Mouse (Mus musculus) liver, embryonic 14.5 days (tissue): Measurements from ENCODE around the gene Pepd. TPM values are rescaled to one million over a fixed set of nuclear protein-coding genes. Genes with fewer than 3 reads are reported as not detected.

ENCODE experiments used
- ATAC-seq: fragments of 200-750 bp; cut with Nextera tagmentation; 2 replicates; pipeline ENCODE4 v1.8.0; 2017; ENCODE audit warnings: moderate number of reproducible peaks, mild to moderate bottlenecking, moderate library complexity; ENCODE audit not compliant: insufficient read depth
- DNase-seq, 3 experiments: peaks; one replicate each; pipeline ENCODE4 v3.0.0-alpha.2; 2012 to 2013; ENCODE audit warnings: low read depth in 3 of 3, low spot score in 3 of 3
- H3K27ac ChIP-seq: fragments of 300-500 bp; sonication (generic); 2 replicates; pipeline ENCODE4 v1.5.1; 2014; ENCODE audit warnings: moderate library complexity, mild to moderate bottlenecking, control low read depth, inconsistent platforms
- H3K27me3 ChIP-seq: fragments of 300-500 bp; sonication (generic); 2 replicates; pipeline ENCODE4 v1.6.1; 2014; ENCODE audit warnings: mild to moderate bottlenecking, low read length, moderate library complexity; ENCODE audit not compliant: control insufficient read depth, insufficient read depth
- H3K36me3 ChIP-seq: fragments of 300-500 bp; sonication (generic); replicated peaks from 2 replicates; pipeline ENCODE4 v1.6.1; 2014; ENCODE audit warnings: low read depth; ENCODE audit not compliant: control insufficient read depth, insufficient read depth
- H3K4me1 ChIP-seq, 2 experiments: fragments of 200-500 bp in 1 of 2; fragments of 300-500 bp in 1 of 2; sonication (generic) in 1 of 2; replicated peaks; 2 replicates each; pipeline ENCODE4 v1.6.1; 2012 to 2014; ENCODE audit warnings: antibody characterized with exemption in 1 of 2, inconsistent platforms in 1 of 2, low read length in 1 of 2; ENCODE audit not compliant: control insufficient read depth in 2 of 2, insufficient read depth in 2 of 2
- H3K4me2 ChIP-seq: fragments of 300-500 bp; sonication (generic); 2 replicates; pipeline ENCODE4 v1.6.1; 2014; ENCODE audit warnings: low read depth, mild to moderate bottlenecking, control low read depth, moderate library complexity
- H3K4me3 ChIP-seq, 2 experiments: fragments of 200-500 bp in 1 of 2; fragments of 300-500 bp in 1 of 2; sonication (generic) in 1 of 2; 2 replicates each; pipeline ENCODE4 v1.5.1; 2012 to 2014; ENCODE audit warnings: low read depth in 2 of 2, low read length in 2 of 2, mild to moderate bottlenecking in 2 of 2, control low read depth in 1 of 2, inconsistent platforms in 1 of 2, moderate library complexity in 1 of 2; ENCODE audit not compliant: insufficient read depth in 1 of 2
- H3K9ac ChIP-seq: fragments of 300-500 bp; sonication (generic); replicated peaks from 2 replicates; pipeline ENCODE4 v1.6.1; 2014; ENCODE audit warnings: mild to moderate bottlenecking, control low read depth, moderate library complexity
- H3K9me3 ChIP-seq: fragments of 300-500 bp; sonication (generic); 2 replicates; pipeline ENCODE4 v1.6.1; 2016; ENCODE audit warnings: low read length, mixed read lengths; ENCODE audit not compliant: control insufficient read depth
- CTCF ChIP-seq: IDR thresholded peaks from 2 replicates; pipeline ENCODE4 v1.5.1; 2016; ENCODE audit warnings: antibody characterized with exemption, low read depth, control low read depth
- EP300 ChIP-seq: IDR thresholded peaks from 2 replicates; pipeline ENCODE4 v1.6.1; 2016; ENCODE audit warnings: antibody characterized with exemption, low read depth
- WGBS: fragments of 180-500 bp; shearing (Covaris S2); extraction: QIAGEN DNeasy Blood & Tissue Kit; methylation state at CpG from one replicate; pipeline ENCODE4 v1.1.7; 2014; ENCODE audit not compliant: insufficient replicate concordance; 5-methylcytosine and 5-hydroxymethylcytosine counted together
- polyA plus RNA-seq, 2 experiments: library from polyadenylated mRNA; depleted of rRNA in 1 of 2; stranded (reverse) in 1 of 2; unstranded in 1 of 2; fragments of >200 nt; fragmentation: Nextera tagmentation in 1 of 2; extraction: Ambion mirVana in 1 of 2; gene quantifications; 2 replicates each; pipeline versions ENCODE4 v1.2.1 to v1.2.3; 2012 to 2014

The Pepd gene
- polyA plus RNA-seq, 2 experiments, result 43.0 to 50.3 TPM

- Histone ChIP-seq H3K9ac (no peak overlapping the region), H3K36me3 (no peaks in the 10 kb centered on the region), H3K4me2 (no peak overlapping the region), H3K27ac (no peak overlapping the region), H3K9me3 (no peaks in the 10 kb centered on the region), H3K4me1 (peaks cover 0 to 5% of the 10 kb centered on the region in 2 experiments; a peak in 1 of 4 replicates), H3K4me3 (no peak overlapping the region), H3K27me3 (no peaks in the 10 kb centered on the region)
- no peak for DNase-seq
- no peak for ATAC-seq
- WGBS, result 53% methylated on average over 5 of the region's 5 CpGs
- TF ChIP-seq CTCF (no peak), EP300 (no peak)
Observed at GRCm38 (mm10) chr7:35029228-35029627, 117.0 kb downstream of the Pepd start.

GRCm38 (mm10) chr7:35029648-35030047, 117.5 kb downstream of the Pepd start:
- WGBS, result 85% methylated on average over 3 of the region's 3 CpGs
- Histone ChIP-seq H3K36me3 (no peaks in the 10 kb centered on the region), H3K27me3 (no peaks in the 10 kb centered on the region), H3K4me3 (no peak overlapping the region), H3K4me2 (no peak overlapping the region), H3K9me3 (no peaks in the 10 kb centered on the region), H3K27ac (no peak overlapping the region), H3K4me1 (peaks cover 0 to 5% of the 10 kb centered on the region in 2 experiments; a peak in 1 of 4 replicates), H3K9ac (no peak overlapping the region)
- no peak for TF ChIP-seq EP300
- TF ChIP-seq CTCF, result no peak
- ATAC-seq (no peak), DNase-seq (no peak)

GRCm38 (mm10) chr7:35030567-35030966, 118.4 kb downstream of the Pepd start:
- DNase-seq (no peak), ATAC-seq (no peak)
- WGBS, result 69% methylated on average over 6 of the region's 6 CpGs
- Histone ChIP-seq H3K9me3 (no peaks in the 10 kb centered on the region), H3K27me3 (no peaks in the 10 kb centered on the region), H3K4me1 (peaks cover 0 to 8% of the 10 kb centered on the region in 2 experiments; a peak in 2 of 4 replicates), H3K9ac (no peak overlapping the region), H3K36me3 (no peaks in the 10 kb centered on the region), H3K27ac (no peak overlapping the region), H3K4me2 (no peak overlapping the region), H3K4me3 (no peak overlapping the region)
- TF ChIP-seq EP300, result no peak
- no peak for TF ChIP-seq CTCF

GRCm38 (mm10) chr7:35035141-35035553, 123.0 kb downstream of the Pepd start:
- Histone ChIP-seq H3K36me3 (no peaks in the 10 kb centered on the region; the same call in 1 of the 2 replicates), H3K4me3 (no peak overlapping the region), H3K27ac (no peak overlapping the region), H3K27me3 (no peaks in the 10 kb centered on the region), H3K9me3 (no peaks in the 10 kb centered on the region), H3K9ac (no peak overlapping the region), H3K4me2 (no peak overlapping the region), H3K4me1 (peaks cover 0 to 8% of the 10 kb centered on the region in 2 experiments; a peak in 2 of 4 replicates)
- WGBS, result 58% methylated on average over 6 of the region's 6 CpGs
- DNase-seq (no peak), ATAC-seq (peak; percentile 40; the same call in 1 of the 2 replicates)
- TF ChIP-seq CTCF (no peak), EP300 (no peak)

GRCm38 (mm10) chr7:35035565-35035964, 123.4 kb downstream of the Pepd start:
- peak; percentile 75 for ATAC-seq
- peak in 1 of 3 experiments; percentile 11 for DNase-seq
- WGBS, result 10% methylated on average over 4 of the region's 4 CpGs
- H3K4me2 ChIP-seq, result no peak overlapping the region
- H3K27ac ChIP-seq, result no peak overlapping the region
- no peaks in the 10 kb centered on the region for H3K9me3 ChIP-seq
- no peak overlapping the region for H3K9ac ChIP-seq
- peaks cover 0 to 8% of the 10 kb centered on the region in 2 experiments; a peak in 2 of 4 replicates for H3K4me1 ChIP-seq
- H3K36me3 ChIP-seq, result no peaks in the 10 kb centered on the region; the same call in 1 of the 2 replicates
- no peak overlapping the region for H3K4me3 ChIP-seq
- H3K27me3 ChIP-seq, result no peaks in the 10 kb centered on the region
- TF ChIP-seq CTCF (no peak), EP300 (peak; percentile 57)
